Mouse (Mus musculus) hematopoietic stem cell, adult 5-6 weeks (primary cell): ENCODE measurements at regions not wholly inside any gene's neighbourhood (a gene's known extent, or its start where the extent isn't known, plus 50 kb on each side); places are given as distances from the start of the nearest gene placed in this dataset.

Experiments used
- ATAC-seq, 2 experiments: fragments of 125-278 bp in 1 of 2; replicated peaks in 1 of 2; 2 replicates each; pipeline ENCODE4 v1.8.0; 2016 to 2017; ENCODE audit warnings: inconsistent platforms in 2 of 2, mild to moderate bottlenecking in 2 of 2, moderate number of reproducible peaks in 2 of 2, low read depth in 1 of 2, moderate TSS enrichment in 1 of 2; ENCODE audit not compliant: low FRiP score in 2 of 2, poor library complexity in 2 of 2, severe bottlenecking in 2 of 2, insufficient read depth in 1 of 2, low TSS enrichment in 1 of 2

DNA sequence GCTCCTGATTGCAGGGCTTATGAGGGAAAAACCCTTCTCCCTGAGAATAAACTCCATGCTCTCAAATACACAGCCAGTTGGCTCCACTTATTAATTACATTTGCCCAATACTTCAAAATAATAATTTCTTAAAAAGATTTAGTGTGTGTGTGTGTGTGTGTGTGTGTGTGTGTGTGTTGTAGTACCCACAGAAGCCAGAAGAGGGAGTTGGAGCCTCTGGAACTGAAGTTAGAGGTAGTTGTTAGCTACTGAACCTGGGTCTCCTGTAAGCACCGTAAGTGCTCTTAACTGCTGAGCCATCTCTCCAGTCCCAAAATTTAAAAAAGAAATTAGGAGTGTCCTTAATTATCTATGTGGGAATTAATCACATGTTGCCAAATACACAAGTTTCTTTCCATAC, 154.8 kb upstream of the Ctnnb1 start:
- no peak for ATAC-seq

DNA sequence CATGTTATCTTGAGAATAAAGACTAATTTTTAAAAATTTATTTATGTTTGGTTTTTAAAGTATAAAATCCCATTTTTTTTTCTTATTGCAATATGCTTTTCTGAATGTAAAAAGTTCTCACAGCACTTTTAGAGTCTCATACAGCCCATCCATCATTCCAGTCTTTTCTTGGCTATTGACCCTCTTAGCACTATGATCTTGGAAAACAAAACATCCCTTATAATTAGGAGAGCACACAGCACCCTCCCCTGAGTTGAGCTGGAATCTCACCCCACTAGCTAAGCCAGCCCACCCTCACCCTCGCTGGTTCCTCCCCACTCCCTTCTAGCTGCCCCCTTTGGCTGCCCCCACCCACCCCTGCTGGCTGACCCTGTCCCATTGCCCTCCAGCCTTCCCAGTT, 154.2 kb upstream of the Ctnnb1 start:
- ATAC-seq = no peak

DNA sequence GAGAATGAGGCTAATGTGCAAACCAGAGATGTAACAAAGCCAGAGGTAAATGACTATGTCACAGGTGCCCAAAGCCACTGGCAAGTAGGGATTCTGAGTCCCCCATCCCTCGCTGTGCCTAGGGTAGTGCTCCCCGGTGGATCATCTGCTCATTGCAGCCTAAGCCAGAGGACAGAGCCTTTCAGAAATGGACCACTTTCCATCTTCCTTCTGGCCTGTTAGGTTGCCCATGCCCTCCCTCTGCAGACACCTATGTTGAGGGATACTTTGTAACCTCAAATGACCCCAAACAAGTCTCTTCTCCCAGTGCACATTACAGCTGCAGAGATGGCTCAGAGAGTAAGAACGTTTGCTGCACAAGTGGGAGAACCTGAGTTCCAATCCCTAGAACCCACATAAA, 153.3 kb upstream of the Ctnnb1 start:
- no peak for ATAC-seq

DNA sequence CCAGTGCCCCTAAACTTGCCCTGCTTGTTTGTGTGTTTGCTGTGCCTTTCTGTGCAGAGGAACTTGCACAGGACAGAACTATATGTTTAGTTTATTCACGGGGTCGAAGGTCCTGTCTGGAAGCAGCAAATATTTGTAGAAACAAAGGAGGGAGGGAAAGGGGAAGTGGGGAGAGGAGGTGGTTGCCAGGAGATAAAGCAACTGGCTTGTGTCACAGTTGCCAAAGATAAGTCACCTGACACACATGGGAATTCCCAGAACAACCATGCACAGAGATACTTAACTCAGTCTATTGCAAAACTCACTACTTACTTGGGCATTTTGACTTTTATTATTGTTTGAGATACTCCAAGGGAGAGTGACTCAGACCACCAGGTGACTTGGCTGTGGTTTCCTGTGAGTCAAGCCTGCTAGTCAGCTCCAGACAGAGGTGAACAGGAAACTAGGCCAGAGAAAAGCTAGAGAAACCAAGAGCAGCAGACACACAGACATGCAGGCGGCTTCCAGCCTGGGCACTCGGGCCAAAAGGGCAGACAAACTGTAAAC, 152.5 kb upstream of the Ctnnb1 start:
- peak; percentile 65 to 83 for ATAC-seq

DNA sequence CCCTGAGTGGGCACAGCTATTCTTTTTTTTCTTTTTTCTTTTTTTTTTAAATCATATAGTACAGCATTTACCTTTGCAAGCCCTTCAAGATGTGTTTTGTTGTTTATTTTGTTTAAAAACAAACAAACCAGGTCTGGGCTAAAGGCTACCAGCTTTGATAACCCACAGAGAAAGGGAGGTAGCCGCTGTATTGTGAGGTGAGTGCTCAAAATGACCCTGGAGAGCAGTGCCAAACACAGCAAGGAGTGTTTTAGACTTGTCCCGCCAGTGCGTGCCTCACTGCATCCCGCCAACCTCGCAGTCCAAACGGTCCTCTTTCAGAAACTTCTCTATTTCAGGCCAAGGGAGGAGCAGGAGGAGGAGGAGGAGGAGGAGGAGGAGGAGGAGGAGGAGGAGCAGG, 152.0 kb upstream of the Ctnnb1 start:
- ATAC-seq = no peak

DNA sequence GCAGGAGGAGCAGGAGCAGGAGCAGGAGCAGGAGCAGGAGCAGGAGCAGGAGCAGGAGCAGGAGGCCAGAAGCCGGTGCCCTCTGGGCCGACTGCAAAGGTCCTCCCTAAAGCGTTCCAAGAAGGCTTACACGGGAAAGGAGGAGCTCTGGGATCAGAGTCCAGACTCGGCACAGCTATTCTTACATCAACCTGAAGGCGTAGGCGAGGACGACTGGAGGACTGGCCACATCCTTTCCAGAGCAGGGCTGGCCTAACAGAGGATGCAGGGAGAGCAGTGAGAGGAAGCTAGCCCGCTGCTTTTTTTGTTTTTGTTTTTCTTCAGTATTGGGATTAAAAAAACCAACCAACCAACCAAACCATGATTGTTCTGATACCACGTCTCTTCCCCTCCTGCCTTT, 151.5 kb upstream of the Ctnnb1 start:
- ATAC-seq = no peak

DNA sequence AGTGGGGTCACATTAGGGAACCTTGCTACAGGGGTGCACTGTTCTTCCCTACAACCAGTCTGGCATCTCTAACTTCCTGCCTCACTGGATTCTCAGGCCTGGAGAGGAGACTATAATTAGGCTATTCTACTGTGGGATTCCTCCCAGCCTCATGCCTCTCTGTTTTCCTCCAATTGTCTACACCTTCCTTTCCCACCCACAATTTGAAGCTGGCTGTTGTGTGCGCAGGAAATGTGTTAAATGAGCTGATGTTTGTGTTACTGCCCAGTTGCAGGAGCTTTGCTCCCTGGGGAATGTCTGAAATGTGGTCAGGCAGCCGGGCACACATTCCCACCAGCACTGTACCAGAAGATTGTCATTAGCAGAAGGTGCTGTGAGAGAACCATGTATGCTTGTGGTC, 150.6 kb upstream of the Ctnnb1 start:
- ATAC-seq = no peak

DNA sequence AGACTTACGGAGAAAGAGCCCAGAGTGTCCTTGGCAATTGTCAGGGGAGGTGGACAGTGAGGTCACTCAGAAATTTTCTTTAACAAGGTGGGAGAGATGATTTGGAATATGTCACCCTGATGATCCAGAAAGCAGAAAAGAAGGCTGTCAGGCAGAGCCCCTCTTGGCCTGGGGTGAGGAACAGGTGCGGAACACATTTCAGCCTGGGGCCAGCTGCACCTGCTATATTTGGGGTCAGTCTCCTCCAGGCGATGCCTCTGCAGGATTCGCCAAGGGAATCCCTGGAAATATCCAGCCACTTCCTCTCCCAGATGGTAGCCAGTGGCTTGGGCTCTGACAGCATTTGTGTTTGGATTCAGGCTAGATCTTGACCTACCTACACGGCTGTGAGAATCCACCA, 134.8 kb upstream of the Ctnnb1 start:
- no peak for ATAC-seq

DNA sequence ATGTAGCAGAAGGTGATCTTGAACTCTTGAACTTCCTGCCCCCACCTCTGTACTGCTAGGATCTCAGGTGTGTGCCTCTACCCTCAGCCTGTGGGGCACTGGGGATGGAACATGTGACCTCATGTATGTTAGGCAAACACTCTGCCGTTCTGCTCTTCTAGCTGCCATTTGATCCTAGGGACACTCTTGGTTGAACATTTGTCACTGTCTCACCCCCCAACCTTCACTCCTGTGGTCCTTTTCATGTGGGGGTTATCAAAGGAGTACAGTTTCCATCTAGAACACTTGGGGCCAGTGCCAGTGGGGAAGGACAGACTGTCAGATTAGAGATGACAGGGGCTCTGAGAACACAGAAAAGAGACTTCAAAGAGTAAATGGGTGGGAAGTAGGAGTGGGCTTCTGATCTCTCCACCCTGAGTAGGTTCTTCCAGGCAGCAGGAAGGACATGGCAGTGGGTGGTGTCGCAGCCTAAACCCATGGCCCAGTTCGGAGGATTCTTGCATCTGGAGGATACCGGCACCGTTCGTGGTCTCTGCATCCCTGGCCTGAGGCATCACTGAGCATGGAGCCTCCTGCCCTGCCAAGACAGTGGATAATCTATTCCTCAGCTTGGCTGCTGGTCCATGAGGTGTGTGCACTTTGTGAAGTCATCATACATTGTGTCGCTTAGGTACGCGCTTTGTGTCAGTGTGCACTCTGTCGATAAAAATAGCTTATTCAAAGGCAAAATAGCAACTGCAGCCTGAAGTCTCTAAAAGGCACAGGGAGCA, 132.7 kb upstream of the Ctnnb1 start:
- ATAC-seq = no peak

DNA sequence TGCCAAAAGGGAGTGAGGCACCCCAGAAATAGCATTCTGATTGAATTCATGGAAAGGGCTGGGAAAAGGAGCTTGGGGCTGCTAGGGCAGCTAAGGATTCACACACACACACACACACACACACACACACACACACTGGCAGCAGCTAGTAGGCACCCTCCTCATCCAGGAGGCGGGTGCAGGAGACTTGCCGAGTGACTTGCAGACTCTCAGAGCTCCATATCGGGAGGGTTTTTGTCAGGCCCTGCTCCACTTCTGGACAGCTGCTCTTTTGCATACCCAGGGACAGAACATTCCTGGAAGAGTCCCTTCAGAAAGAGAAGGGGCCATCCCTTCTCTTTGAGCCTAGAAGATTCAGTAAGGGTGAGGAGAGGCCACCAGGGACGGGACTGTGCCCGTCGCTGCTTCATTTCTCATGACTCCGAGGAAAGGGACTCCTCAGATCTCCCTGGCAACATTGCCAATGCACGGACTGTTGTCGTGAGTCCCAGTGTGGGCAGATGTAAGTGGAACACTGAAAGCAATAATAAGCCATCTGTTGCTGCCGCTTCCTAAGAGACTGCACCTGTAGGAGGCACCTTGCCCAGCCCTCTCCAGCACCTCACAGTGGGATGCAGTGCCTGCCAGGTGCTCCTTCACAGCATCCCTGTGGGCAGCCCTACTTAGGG, 130.9 kb upstream of the Ctnnb1 start:
- ATAC-seq = no peak

DNA sequence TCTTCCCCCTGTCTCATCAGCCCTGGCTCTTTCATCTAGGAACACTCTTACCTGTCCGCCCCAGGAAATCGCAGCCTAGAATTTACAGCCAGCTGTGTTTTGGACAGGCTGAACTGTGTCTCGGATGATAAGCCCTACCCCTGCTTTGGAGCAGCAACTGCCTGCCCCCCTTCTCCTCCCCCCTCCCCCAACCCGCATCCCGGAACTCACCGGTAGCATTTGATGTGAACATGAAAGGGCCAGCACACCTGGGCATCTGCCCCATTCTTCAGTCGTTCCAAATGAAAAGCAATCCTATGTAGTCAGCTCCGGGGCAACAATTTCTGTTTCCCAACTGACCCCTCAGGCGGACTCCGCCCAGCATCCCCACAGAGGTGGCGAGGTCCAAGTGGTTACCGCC, 130.1 kb upstream of the Ctnnb1 start:
- no peak for ATAC-seq

DNA sequence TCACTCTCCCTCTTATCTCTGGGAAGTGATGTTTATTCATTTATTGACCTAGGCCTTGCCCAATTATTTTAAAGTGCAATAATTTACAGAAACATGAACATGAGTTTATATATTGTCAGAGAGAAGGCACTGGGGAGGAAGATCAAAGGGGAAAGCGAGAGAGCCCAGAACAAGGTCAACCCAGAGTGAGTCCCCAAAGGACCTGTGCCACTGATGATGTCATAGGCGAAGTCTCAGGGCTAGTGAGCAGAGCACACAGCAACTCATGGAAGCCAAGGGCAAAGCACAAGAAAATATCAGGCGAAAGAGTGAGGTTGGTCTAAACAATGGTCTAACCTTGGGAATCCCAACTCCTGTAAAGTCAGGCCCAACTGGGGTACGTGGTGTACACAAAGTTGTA, 126.4 kb upstream of the Ctnnb1 start:
- ATAC-seq = no peak

DNA sequence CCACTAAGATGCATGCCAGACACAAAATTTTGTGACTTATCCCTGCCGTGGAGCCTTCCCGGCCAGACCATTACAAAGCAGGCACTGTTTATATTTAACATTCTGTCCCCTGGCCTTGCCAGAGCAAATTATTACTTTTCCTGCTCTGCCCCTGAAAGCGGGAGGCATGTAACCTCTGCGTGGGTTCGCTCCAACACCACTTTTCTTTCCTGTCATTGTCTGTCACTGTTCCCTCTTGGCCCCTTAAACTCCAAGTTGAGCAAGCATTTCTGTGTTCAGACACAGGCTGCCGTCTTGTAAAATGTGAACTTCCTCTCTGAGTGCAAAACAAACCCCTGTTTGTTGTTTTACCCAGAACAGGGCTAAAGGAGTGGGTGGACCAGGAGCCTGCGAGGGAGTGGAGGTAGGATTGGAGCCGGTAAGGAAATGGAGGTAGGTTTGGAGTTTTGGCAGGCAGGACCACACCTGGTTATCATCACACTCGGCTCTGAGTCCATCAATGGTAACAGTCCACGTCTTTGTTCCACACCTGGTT, 124.2 kb upstream of the Ctnnb1 start:
- peak in 1 of 2 experiments; percentile 37; a peak in 2 of 4 replicates for ATAC-seq

DNA sequence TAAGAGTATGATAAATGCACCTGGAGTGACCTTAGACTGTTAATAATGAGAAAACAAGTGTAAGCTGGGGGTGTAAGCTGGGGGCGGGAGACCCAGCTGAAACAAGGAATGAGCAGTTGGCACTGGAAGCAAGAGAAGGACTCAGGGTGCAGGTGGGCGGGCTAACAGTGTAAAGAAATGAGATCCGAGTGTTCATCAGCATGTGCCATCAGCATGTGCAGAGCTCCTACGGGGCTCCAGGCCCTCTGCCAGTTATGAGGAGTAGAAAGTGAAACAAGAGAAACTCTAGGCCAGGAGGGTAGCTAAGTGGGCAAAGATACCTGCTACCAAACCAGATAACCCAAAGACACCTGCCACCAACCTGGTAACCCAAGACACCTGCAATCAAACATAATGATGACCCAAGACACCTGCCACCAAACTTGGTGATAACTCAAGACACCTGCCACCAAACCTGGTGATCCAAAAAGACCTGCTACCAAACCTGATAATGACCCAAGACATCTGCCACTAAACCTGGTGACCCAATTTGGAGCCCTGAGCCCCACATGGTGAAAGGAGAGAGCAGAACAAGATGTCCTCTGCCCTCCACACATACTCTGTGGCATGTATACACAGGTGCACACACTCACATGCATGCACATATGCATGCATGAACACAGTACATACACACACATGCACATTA, 120.1 kb upstream of the Ctnnb1 start:
- ATAC-seq = no peak

DNA sequence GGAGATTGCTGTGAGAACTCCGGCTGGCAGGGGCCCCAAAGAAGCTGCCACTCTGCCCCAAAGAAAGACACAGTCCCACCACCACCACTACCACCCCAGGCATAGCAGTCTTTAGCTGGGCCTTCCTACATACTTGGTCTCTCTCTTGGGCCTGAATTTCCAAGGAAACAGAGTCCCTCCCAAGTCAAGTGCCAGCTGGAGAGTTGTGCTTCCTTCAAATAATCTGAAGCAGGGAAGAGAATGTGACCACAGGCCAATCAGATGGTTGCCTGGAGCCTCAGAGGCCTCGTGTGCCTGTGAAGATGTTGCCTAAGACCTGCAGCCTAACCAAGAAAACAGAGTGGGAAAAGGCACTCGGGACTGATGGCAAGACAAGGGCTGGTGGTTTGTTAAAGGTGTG, 117.5 kb upstream of the Ctnnb1 start:
- no peak for ATAC-seq

DNA sequence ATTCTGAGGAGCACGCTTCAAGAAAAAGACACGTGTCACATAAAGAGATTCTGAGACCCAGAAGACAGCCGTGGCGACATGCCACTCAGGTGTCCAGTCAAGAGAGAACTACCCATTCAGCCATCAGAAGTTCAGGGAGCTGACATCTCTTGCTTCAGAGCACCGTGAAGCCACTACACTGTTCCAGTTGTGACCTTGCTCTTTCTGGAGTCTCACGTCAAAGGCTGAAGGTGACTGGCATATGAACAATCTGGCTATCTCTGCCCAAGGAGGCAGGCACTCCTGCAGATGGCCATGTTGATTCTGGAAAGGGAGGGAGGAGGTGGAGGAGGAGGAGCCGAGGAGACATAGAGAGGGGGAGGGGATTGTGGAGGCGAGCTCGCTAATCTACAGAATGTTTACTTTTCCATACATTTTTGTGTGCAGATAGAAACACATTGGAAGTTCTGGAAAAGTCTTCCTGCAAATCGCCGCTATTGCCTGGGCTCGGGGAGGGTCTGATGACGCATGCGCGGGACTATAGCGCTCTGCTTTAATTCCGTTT, 116.3 kb upstream of the Ctnnb1 start:
- no peak for ATAC-seq

DNA sequence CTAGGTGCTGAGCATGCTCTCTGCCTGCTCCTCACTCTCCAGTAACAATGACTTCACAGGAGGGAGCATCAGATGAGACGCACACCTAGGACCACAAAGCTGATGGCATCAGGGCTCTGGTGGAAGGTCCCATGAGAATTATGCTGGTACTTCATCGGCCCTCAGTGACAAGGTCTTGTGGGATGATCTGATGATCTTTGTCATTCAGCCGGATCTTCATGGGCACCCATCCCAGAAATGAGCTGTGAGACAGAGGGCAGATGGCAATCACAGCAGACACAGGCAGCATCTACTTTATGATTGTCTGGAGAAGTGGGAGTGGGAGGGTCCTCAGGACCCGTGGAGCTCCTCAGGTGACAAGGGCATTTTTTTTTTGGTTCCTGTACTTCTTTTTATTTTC, 114.7 kb upstream of the Ctnnb1 start:
- no peak for ATAC-seq
